Mouse (Mus musculus): ENCODE data around the gene Rnf216.

Gene Rnf216

GRCm38 (mm10) chr5:143000654-143001500 is 111.9 kb downstream of the Rnf216 start:
- no peak for DNase-seq (ENCODE audit: low spot score)

GRCm38 (mm10) chr5:143000091-143000490 is 112.7 kb downstream of the Rnf216 start:
- DNase-seq (ENCODE audit: low spot score) = no peak

- no peak for DNase-seq (ENCODE audit: low spot score)
Observed at GRCm38 (mm10) chr5:142998171-142998570, 114.6 kb downstream of the Rnf216 start.

- no peak for DNase-seq (ENCODE audit: low spot score)
Observed at GRCm38 (mm10) chr5:142997526-142997925, 115.3 kb downstream of the Rnf216 start.

- DNase-seq (ENCODE audit: low spot score) = no peak
Observed at GRCm38 (mm10) chr5:142994746-142995145, 118.0 kb downstream of the Rnf216 start.

- no peak for DNase-seq (ENCODE audit: low spot score)
Observed at GRCm38 (mm10) chr5:142989167-142989566, 123.6 kb downstream of the Rnf216 start.

- DNase-seq (ENCODE audit: low spot score) = no peak
Observed at GRCm38 (mm10) chr5:142988520-142988919, 124.3 kb downstream of the Rnf216 start.

- DNase-seq (ENCODE audit: low spot score) = no peak
Observed at GRCm38 (mm10) chr5:142984271-142984670, 128.5 kb downstream of the Rnf216 start.

GRCm38 (mm10) chr5:142983174-142983573 is 129.6 kb downstream of the Rnf216 start:
- no peak for DNase-seq (ENCODE audit: low spot score)

- no peak for DNase-seq (ENCODE audit: low spot score)
Observed at GRCm38 (mm10) chr5:142982046-142982801, 130.6 kb downstream of the Rnf216 start.

- DNase-seq (ENCODE audit: low spot score) = no peak
Observed at GRCm38 (mm10) chr5:142976516-142976915, 136.3 kb downstream of the Rnf216 start.

- peak; percentile 81 for DNase-seq (ENCODE audit: low spot score)
Observed at GRCm38 (mm10) chr5:142974598-142975121, 138.1 kb downstream of the Rnf216 start.

GRCm38 (mm10) chr5:142973971-142974370 is 138.8 kb downstream of the Rnf216 start:
- no peak for DNase-seq (ENCODE audit: low spot score)

- DNase-seq (ENCODE audit: low spot score) = peak; percentile 77
Observed at GRCm38 (mm10) chr5:142968411-142968810, 144.4 kb downstream of the Rnf216 start.

- DNase-seq (ENCODE audit: low spot score) = no peak
Observed at GRCm38 (mm10) chr5:142964650-142965049, 148.1 kb downstream of the Rnf216 start.

- DNase-seq (ENCODE audit: low spot score) = peak; percentile 73
Observed at GRCm38 (mm10) chr5:142963705-142964494, 148.9 kb downstream of the Rnf216 start.

GRCm38 (mm10) chr5:142963003-142963704 is 149.6 kb downstream of the Rnf216 start:
- DNase-seq (ENCODE audit: low spot score) = no peak

- no peak for DNase-seq (ENCODE audit: low spot score)
Observed at GRCm38 (mm10) chr5:142962444-142962961, 150.3 kb downstream of the Rnf216 start.

GRCm38 (mm10) chr5:142961881-142962443 is 150.8 kb downstream of the Rnf216 start:
- DNase-seq (ENCODE audit: low spot score) = no peak

- no peak for DNase-seq (ENCODE audit: low spot score)
Observed at GRCm38 (mm10) chr5:142961398-142961880, 151.4 kb downstream of the Rnf216 start.

All from left cerebral cortex, adult 11 months (tissue).